Mouse (Mus musculus) fat pad, adult 2 months (tissue): Measurements from ENCODE around the gene Paqr3.

Experiments
- DNase-seq: peaks from one replicate; pipeline ENCODE4 v3.0.0-alpha.2; 2011; ENCODE audit warnings: low read depth, low spot score; ENCODE audit errors: extremely low read depth

Paqr3 gene

DNA sequence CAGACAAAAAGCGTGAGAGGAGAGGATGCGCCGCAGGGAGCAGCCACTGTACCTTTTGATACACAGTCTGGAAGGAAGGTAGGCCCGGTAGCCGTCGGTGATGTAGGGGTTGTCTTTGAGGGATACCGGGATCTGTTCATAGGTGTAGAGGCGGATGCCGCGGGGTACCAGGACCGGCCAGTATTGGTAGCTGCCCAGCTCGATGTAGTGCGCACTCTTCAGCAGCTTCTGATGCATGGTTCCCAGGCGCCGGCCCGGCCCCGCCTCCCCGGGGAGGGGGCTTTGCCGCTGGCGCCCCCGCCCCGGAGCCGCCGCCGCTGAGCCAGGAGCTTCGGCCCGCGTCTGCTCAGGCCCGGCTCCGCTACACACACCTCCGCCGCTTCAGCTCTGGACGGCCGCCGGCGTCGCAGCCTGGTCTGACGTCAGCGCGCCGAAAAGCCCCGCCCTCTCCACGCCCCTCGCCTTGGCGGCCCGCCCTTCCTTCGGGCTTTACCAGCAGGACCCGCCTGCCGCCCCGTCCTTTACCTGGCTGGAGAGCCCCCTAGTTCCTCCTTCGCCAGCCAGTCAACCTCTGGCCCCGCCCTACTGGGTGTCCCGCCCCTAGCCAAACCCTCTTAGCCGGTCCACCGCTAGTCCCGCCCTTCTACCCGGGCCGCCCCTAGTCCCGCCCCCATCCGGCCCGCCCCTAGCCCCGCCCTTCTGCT, at the start of gene Paqr3:
Gene Paqr3, minus strand, starts transcription at position 390 of the 704 bp plus-strand sequence.
- no peak for DNase-seq

DNA sequence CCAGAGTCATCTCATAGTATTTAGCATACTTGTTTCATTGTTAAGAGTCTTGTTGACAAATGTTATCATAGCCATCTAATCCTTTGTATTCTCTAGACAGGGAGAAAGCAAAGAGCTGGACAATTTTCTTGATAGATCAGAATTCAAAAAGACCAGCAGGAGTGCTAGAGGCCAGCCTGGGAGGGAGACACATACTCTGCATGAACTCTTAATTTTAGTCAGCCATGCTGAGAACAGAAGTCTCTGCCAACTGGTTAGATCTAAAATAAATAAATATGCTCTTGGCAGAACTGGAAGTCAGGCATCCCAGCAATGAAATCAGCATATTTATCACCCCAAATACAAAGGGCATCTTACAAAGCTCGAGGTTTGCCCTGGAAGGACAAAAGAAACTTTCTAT, 43.3 kb upstream of the Paqr3 start:
- no peak for DNase-seq

DNA sequence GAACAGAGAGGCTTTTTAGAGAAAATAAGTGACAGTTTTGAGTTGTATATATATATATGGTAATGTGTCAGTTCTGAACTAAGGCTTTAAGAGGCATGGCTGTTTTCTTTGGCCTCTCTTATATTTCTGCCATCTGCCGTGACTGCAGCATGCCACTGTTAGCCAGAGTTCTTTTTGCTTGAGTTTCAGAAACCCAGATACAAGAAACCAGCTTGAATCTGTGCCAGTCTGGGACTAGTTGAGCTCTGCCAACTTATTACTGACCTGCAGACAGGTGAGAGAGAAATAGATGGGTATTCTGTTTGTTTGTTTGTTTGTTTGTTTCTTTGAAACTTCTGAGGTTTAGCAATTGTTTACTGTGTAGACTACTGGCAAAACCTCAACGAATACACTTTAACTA, 23.9 kb upstream of the Paqr3 start:
- no peak for DNase-seq

DNA sequence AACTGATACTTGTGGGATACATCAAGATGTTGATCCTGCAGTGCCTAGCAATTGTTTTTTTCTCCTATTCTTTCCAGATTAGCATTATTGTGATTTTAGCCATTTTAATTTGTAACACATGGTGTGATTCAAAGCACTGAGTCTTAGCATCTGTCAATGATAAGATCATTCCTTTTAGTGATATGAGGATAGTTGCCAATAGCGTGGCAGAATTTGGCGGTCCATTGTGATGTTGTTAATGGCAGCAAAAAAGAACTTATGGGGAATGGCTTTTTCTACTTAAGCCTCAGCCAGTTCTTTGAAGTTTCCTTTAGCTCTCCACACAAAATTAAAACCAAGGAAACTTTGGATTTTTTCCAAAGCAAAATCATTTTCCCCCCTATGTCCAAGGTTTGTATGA, 18.2 kb upstream of the Paqr3 start:
- no peak for DNase-seq

DNA sequence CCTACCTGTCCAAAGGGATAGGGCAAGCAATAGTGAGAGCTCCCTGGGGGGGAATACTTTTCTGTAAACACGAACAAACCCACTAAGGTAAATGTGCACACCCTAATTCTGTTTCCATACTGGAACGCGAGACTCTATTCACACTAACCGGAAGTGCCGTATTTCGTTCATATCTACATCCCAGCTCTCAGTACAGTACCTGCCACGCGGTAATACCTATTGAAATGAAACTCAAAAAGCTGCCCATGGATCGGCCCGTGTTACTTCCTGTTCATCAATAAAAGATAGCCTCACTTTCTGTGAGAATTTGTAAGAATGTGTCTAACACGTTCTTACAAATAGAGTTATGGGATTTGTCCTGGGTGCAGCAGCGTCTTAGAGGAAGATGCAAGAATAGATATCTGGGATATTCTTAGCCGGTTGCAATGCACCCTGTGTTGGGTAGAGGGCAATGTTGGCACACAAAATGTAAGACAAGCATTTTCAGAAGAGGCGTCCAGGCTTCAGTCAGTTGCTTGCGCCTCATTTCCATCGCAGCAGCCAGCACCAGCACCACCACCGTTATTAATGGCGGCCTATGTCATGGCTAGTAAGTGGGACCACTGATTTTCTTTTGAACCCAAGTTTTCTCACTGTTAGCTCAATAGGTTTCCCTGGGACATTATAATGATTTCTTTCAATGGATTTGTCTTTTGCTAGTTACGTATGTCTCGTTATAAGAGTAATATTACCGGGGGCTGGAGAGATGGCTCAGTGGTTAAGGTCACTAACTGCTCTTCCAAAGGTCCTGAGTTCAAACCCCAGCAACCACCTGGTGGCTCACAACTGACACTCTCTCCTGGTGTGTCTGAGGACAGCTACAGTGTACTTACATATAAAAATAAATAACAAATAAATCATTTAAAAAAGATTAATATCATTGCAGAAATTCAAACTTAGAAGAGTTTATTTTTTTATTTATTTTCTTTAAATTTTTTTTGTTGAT, 17.1 kb upstream of the Paqr3 start:
- no peak for DNase-seq

DNA sequence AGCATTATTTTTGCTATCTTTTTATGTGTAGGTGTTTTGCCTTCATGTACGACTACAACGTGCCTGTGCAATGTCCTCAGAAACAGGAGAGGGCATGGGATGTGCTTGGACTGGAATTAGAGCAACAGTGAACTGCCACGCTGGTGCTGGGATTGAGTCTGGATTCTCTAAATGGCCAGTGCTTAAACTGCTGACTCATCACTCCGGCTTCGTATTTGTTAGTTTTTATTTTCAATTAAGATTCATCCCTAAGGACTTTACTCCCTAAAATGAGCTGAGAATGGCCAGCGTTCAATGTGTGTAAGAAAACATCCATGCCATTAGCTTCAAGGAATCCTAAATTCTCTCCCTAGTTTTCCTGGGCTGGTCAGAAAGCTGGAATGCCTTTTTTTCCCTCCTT, 15.9 kb upstream of the Paqr3 start:
- no peak for DNase-seq

DNA sequence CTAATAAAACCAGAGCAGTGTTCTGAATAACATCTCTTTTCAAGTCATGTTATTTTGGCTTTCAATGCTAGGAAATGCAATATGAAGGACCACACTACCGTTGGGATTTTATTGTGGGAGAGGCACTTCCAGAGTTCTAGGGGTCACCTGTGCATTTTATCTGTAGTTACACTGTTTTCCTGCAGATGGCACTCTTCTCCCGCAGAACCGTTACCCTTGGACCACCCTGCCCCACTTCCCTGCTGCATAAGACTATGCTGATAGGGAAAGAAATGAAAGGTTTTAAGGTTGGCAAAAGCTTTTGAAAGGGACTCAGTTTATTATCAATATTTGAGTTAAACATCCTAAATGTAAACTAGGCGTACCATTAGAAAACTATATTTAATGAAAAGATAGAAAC, 14.6 kb upstream of the Paqr3 start:
- DNase-seq, result no peak

DNA sequence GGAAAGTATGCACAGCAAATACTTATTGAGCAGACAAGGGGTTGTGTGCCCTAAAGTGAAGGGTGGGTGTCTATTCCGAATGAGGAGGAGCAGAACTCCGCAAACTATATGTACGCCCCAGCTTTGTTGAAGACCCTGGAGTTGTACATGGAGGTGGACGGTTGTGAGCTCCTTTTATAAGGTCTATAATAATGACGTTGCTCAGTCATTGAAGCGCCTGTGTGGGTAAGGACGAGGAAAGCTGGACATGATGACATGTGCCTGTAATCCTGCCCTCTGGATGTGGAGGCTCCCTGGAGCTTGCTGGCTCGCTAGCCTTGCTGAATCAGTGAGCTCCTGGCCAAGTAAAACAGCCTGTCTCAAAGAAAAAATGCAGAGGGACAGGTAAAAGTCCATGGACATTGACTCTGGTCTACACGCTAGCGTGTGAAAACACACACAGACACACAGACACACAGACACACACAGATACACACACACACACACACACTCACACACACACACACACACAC, 14.1 kb upstream of the Paqr3 start:
- no peak for DNase-seq

DNA sequence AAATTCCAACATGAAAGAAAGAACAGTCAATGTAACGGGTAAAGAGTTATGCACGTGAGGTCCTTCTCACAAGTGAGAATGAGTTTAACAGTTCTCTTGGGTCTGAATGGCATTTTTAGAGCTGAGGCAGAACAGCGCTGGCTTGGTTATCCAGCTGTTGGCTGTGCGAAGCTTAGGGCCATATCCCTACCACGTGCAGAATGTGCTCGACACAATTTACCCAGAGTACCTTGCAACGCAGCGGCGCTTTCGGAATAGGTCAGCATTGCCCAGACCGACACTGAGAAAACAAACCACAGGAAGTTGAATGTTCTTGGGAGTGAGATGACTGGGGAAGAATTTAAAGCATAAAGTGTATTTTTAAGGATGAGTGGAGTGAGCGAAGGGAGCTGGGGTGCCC, 13.6 kb upstream of the Paqr3 start:
- no peak for DNase-seq

DNA sequence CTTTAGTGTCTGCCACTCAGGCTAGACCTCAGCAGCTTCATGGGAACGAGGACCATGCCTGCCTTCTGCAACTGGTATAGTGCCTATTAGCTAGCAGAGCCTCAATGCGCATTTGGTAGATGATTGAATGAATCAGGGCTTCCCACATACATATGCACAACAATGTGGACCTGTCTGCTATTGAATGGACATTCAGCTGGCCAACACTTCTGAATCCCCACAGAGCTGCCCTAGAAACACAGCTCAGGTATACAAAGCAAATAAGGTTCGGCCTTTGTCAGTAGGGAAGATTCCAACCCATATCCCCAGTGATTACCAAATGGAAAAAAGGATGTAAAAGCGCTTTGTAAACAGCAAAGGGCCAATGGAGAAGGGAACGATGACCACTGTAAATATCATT, 699 bp downstream of the Paqr3 start:
- DNase-seq, result no peak

DNA sequence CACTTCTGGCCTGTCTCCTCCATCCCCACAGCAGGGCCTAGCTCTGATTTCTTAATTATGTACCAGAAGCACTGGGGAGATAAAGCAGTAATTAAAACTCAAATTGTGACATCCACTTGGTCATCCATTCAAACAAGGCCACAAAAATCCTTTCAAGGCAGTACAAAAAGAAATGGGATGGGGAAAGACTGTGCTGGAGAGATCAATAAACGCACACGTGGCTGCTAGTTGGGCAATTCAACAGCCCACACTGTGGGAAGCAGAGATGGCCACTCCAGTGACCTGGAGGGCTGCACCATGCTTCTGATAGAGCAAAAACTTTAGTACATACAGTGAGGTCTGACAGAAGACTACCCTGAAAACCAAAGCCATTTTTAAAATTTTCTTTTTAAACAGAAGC, 1.3 kb downstream of the Paqr3 start:
- no peak for DNase-seq

DNA sequence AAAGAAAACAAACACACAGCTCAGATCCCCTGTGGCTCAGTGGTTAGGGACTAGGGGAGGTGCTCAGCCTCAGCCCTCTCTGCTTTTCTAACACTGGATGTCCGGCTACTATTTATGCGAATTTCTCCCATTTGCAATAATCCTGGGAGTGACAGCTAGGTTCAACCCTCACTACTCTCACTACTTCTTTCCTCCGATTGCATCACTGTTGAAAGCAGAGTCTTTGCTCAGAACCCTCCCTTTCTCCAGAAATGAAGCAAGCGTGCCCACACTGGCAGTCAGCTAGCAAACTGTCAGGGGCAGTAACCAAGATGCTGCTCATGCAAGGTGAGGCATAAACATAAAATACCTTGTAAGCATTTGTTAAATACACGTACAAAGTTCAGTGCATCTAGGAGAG, 3.1 kb downstream of the Paqr3 start:
- no peak for DNase-seq

DNA sequence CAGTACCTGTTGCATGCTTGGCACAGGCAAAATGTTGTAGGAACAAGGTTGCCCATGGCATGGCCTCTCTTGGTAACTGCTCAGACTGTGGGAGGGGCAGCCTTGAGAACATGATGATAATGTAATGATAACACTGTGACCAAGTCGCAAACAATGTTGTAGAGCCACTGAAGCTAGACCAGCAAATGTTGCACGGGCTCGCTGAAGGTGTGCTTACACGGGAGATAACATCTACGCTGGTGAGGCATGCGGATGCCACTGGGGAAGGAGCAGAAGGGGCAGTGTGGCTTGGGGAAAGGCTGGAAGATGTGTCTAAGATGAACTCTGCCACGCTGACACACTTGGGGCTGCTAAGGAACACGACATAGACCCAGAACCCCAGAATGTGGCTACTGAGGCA, 11.4 kb downstream of the Paqr3 start:
- DNase-seq, result no peak

DNA sequence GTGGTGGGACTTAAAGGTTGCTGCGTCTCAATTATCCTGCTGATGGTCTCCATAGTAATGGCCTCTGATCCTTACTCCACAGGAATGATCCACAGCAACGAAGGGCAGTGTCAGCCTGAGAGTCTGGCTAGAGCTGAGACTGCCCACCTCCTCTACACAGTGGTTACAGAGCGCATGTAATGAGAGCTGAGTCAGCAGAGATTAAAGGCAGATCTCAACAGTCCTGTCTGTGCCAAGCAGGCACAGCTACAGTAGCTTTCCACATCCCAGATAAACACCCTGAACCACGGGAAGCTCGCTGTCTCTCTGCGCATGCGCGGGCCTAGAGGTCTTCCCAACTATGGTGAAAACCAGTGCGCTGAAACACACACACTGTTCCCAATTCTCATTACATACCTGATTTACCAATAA, 13.8 kb downstream of the Paqr3 start:
- no peak for DNase-seq

DNA sequence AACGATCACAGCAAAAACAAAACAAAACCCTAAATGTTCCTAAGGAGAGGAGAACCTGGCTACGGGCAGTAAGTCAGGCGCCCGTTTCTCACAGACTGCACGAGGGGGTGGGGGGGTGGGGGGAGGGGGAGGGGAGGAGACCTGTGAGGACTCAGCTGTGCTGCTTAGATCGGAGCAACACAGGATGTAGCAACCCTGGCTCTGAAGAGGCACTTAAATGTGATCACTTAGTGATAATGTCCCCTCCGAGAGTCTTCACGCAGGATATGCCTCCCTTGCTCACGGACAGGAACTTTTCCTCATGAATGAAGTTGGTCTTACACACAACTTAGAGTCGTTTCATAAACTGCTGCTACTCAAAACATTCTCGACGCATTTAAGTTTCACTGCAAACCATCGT, 16.1 kb downstream of the Paqr3 start:
- no peak for DNase-seq

DNA sequence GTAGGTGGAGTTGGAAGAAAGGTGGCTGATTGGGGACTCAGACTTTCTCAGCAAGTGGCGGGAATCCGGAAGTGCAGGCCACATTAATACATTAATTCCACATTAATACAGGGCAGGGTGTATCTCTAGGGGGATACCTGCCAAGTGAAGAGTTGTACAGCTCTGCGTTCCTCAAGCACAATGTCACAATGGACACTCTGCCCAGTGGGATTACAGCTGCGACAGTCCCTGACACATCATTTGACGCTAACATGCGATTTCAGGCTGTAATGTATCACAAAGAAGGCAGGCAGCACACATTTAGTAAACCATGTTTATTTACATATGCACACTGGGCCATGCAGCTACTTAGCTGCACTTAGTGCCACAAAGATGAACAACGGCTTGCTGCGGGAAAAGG, 18.4 kb downstream of the Paqr3 start:
- no peak for DNase-seq

DNA sequence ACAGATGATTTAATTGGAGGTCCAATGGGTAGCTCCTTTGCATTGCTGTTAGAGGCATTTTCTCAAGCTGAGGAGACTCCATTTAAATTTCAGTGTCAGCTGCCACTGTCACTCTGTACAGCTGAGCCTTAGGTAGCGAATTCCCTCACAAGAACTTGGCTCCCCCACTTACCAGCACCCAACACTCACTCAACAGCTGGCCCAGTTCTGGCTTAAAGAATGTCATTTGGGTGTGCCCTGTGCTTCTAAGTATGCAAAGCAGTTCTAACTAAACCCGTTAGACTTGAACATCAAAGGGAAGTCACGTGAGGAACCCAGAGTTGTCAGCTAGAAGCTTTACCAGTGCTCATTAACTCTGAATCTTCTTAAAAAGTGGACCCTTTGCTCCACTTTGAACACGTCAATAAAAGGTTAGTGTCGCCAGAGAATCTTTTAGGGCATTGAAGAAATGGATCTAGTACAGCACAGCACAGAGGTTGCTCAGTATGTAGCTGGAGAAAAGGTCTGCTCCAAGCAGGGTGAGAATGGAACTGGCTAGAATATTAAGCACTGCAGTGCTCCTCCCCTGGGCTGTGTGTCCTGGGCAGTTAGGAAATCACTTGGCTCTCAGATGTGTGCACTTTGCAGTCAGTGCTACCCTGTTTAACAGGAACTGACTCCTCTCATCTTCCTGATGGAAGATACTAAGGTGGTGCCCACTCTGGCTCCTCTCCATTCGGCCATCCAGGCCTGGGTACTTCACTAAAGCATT, 21.2 kb downstream of the Paqr3 start:
- no peak for DNase-seq

DNA sequence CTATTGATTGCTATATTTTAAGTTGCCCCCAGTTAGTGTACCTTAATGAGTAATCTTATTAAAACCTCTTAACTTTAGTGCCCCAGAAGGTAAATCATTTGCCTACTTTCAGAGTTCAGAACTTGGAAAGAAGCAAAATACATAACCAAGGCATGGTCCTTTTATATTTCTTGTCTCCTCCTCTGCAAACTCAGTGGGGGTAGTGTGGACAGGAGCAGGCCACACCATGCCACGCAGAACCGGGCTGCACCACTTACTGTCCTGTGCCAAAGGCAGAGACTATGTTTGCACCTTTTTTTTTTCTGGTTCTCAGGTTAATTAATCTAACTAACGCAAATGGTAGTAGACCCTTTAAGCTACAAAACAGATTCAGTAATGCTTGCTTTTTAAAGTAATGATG, 22.0 kb downstream of the Paqr3 start:
- no peak for DNase-seq

DNA sequence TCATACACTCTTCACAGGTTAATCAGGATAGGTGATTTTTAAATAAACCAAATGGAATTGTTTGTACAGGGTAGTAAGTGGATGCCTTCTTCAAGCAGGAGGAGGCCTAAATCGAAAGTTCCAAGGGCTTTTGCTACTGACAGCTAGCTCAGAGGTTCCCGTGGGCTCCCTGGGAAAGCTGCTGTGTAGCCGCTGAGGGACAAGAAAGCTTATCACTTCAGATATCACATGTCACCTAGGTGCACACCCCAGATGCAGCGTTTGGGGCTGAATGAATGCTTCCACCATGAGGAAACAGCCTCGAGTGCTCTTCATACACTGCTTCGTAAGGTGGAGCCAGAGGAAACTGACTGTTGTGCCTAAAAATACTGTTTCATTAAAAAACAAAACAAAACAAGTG, 23.2 kb downstream of the Paqr3 start:
- DNase-seq, result no peak

DNA sequence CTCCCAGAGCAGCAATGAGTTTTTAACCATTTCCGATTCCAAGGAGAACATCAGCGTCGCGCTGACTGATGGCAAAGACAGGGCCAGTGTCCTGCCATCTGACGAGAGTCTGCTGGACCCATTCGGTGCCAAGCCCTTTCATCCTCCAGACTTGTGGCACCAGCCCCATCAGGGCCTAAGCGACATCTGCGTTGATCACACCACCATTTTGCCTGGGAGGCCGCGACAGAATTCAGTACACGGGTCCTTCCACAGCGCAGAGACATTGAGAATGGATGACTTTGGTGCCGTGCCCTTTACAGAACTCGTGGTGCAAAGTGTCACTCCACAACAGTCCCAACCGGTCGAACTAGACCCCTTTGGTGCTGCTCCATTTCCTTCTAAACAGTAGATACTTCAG, 23.6 kb downstream of the Paqr3 start:
- no peak for DNase-seq

DNA sequence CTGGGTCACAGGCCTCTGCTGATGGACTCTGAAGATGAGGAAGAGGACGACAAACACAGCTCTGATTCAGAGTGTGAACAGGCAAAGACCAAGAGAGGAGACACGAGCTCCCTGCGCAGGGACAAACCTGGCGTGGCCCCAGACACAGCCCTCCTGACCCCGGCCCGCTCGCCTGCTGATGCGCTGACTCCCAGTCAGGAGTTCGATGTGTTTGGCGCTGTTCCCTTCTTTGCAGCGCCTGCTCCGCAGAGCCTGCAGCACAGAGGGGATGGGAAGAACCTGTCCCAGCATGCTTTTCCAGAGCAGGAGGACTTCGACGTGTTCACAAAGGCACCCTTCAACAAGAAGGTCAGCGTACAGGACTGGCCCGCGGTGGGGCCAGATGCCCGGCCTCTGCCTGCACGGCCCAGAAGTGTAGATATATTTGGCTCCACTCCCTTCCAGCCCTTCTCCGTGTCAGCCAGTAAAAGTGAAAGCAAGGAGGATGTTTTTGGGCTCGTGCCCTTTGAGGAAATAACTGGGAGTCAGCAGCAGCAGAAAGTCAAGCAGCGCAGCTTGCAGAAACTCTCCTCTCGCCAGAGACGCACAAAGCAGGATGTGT, 24.3 kb downstream of the Paqr3 start:
- no peak for DNase-seq
